Comparison of ENCODE assay signal across 11 mouse cellular contexts in the genomic region with DNA sequence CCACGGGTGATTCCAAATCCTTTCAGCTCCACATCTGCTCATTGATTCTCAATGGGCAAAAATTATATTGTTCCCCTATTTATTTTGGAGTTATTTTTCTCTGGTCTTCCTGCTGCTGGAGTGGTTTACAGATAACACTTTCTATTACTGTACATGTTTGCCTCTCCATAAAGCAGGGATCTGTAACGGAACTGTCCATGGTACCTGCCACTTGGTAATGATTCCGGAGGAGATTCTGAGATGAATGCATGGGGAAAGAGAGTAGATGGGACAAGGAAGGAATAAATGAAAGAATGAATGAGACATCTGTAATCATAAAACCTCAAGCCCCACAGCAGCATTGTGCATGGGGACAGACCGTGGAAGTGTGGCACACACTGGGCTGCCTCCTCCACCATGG.
DNase-seq lines count a peak whose midpoint lies in the region; ATAC-seq and TF ChIP-seq lines count a peak whose summit lies in the region.
"Had no signal": no experiment of that assay in that cellular context is flagged by ENCODE, and none has a peak within 500 bp of the region (broad histone marks: within the 10 kb centered on the region; RNA-seq: fewer than 3 reads in every experiment).

No protein-coding gene starts in this region.

- WGBS in kidney, postnatal 0 days: 69% methylated on average over 4 of the region's 4 CpGs
- 61% methylated on average over 4 of the region's 4 CpGs for WGBS in kidney, embryonic 16.5 days
- WGBS in embryonic facial prominence, embryonic 11.5 days: 60% methylated on average over 4 of the region's 4 CpGs
- WGBS in hindbrain, embryonic 14.5 days: 74% methylated on average over 4 of the region's 4 CpGs

- no peak for ATAC-seq in kidney, postnatal 0 days (replicated peaks; ENCODE audit: low FRiP score, low read depth)
- ATAC-seq in kidney, embryonic 16.5 days (ENCODE audit: low FRiP score, low TSS enrichment): no peak
- no peak for ATAC-seq in embryonic facial prominence, embryonic 11.5 days (replicated peaks; ENCODE audit: insufficient number of reproducible peaks, low FRiP score, low TSS enrichment, low read depth)
- ATAC-seq in hindbrain, embryonic 14.5 days (ENCODE audit: low FRiP score): no peak
- ATAC-seq: forebrain, embryonic 15.5 days had no signal

- no peak overlapping the region for H3K9ac ChIP-seq in kidney, postnatal 0 days (ENCODE audit: low read depth, low read length)
- H3K9ac ChIP-seq in kidney, embryonic 16.5 days (replicated peaks; ENCODE audit: low read length): no peak overlapping the region
- H3K9ac ChIP-seq in embryonic facial prominence, embryonic 11.5 days (replicated peaks; ENCODE audit: low read length): no peak overlapping the region
- no peak overlapping the region for H3K9ac ChIP-seq in hindbrain, embryonic 14.5 days
- H3K9ac ChIP-seq: embryonic facial prominence, embryonic 15.5 days; forebrain, embryonic 15.5 days; limb, embryonic 15.5 days had no signal

- no peaks in the 10 kb centered on the region for H3K36me3 ChIP-seq in kidney, postnatal 0 days (ENCODE audit: insufficient read depth, low read length)
- H3K36me3 ChIP-seq in kidney, embryonic 16.5 days (ENCODE audit: insufficient read depth, low read length): no peaks in the 10 kb centered on the region
- H3K36me3 ChIP-seq in embryonic facial prominence, embryonic 11.5 days (replicated peaks; ENCODE audit: control insufficient read depth, insufficient read depth, low read depth, low read length): no peaks in the 10 kb centered on the region
- H3K36me3 ChIP-seq in hindbrain, embryonic 14.5 days (replicated peaks; ENCODE audit: control insufficient read depth, insufficient read depth): no peaks in the 10 kb centered on the region
- H3K36me3 ChIP-seq: embryonic facial prominence, embryonic 15.5 days; forebrain, embryonic 15.5 days; limb, embryonic 15.5 days had no signal

- no peak overlapping the region for H3K4me3 ChIP-seq in kidney, postnatal 0 days (replicated peaks; ENCODE audit: low read depth, low read length)
- no peak overlapping the region for H3K4me3 ChIP-seq in kidney, embryonic 16.5 days (ENCODE audit: low read length)
- no peak overlapping the region for H3K4me3 ChIP-seq in embryonic facial prominence, embryonic 11.5 days (ENCODE audit: low read depth, low read length)
- H3K4me3 ChIP-seq in hindbrain, embryonic 14.5 days (replicated peaks; ENCODE audit: low read length): no peak overlapping the region
- H3K4me3 ChIP-seq: embryonic facial prominence, embryonic 15.5 days; forebrain, embryonic 15.5 days; limb, embryonic 15.5 days had no signal

- H3K4me1 ChIP-seq in kidney, postnatal 0 days (replicated peaks; ENCODE audit: insufficient read depth, low read length): no peaks in the 10 kb centered on the region
- H3K4me1 ChIP-seq in kidney, embryonic 16.5 days (ENCODE audit: insufficient read depth, low read length): no peaks in the 10 kb centered on the region
- no peaks in the 10 kb centered on the region for H3K4me1 ChIP-seq in embryonic facial prominence, embryonic 11.5 days (ENCODE audit: control insufficient read depth, insufficient read depth, low read length)
- H3K4me1 ChIP-seq in hindbrain, embryonic 14.5 days (replicated peaks; ENCODE audit: control insufficient read depth, insufficient read depth, low read length): no peaks in the 10 kb centered on the region
- H3K4me1 ChIP-seq: embryonic facial prominence, embryonic 15.5 days; forebrain, embryonic 15.5 days; limb, embryonic 15.5 days had no signal

- no peak overlapping the region for H3K4me2 ChIP-seq in kidney, postnatal 0 days (ENCODE audit: low read length)
- H3K4me2 ChIP-seq in kidney, embryonic 16.5 days (replicated peaks; ENCODE audit: low read depth, low read length): no peak overlapping the region
- no peak overlapping the region for H3K4me2 ChIP-seq in embryonic facial prominence, embryonic 11.5 days (ENCODE audit: low read depth, low read length)
- H3K4me2 ChIP-seq in hindbrain, embryonic 14.5 days (replicated peaks): no peak overlapping the region
- H3K4me2 ChIP-seq: embryonic facial prominence, embryonic 15.5 days; forebrain, embryonic 15.5 days; limb, embryonic 15.5 days had no signal

- H3K27me3 ChIP-seq in kidney, postnatal 0 days (ENCODE audit: insufficient read depth, low read length): no peaks in the 10 kb centered on the region
- no peaks in the 10 kb centered on the region for H3K27me3 ChIP-seq in kidney, embryonic 16.5 days (ENCODE audit: insufficient read depth, low read length)
- H3K27me3 ChIP-seq in embryonic facial prominence, embryonic 11.5 days (ENCODE audit: control insufficient read depth, insufficient read depth, low read length): no peaks in the 10 kb centered on the region
- no peaks in the 10 kb centered on the region for H3K27me3 ChIP-seq in hindbrain, embryonic 14.5 days (ENCODE audit: control insufficient read depth, insufficient read depth, low read length)
- H3K27me3 ChIP-seq: embryonic facial prominence, embryonic 15.5 days; forebrain, embryonic 15.5 days; limb, embryonic 15.5 days had no signal

- H3K9me3 ChIP-seq in kidney, postnatal 0 days (replicated peaks; ENCODE audit: low read length): no peaks in the 10 kb centered on the region
- no peaks in the 10 kb centered on the region for H3K9me3 ChIP-seq in kidney, embryonic 16.5 days (ENCODE audit: low read length)
- no peaks in the 10 kb centered on the region for H3K9me3 ChIP-seq in embryonic facial prominence, embryonic 11.5 days (replicated peaks; ENCODE audit: control insufficient read depth, low read length)
- no peaks in the 10 kb centered on the region for H3K9me3 ChIP-seq in hindbrain, embryonic 14.5 days (ENCODE audit: control insufficient read depth, low read length)
- H3K9me3 ChIP-seq: embryonic facial prominence, embryonic 15.5 days; forebrain, embryonic 15.5 days; limb, embryonic 15.5 days had no signal

- no peak overlapping the region for H3K27ac ChIP-seq in kidney, postnatal 0 days
- no peak overlapping the region for H3K27ac ChIP-seq in kidney, embryonic 16.5 days (ENCODE audit: low read length)
- H3K27ac ChIP-seq in embryonic facial prominence, embryonic 11.5 days (replicated peaks; ENCODE audit: low read depth, low read length): no peak overlapping the region
- H3K27ac ChIP-seq in hindbrain, embryonic 14.5 days: no peak overlapping the region
- H3K27ac ChIP-seq: embryonic facial prominence, embryonic 15.5 days; forebrain, embryonic 15.5 days; limb, embryonic 15.5 days had no signal

- no peak for TF ChIP-seq CTCF in kidney, postnatal 0 days (IDR thresholded peaks at IDR 0.05; ENCODE audit: low read depth)

- DNase-seq in kidney, postnatal 0 days (ENCODE audit: low spot score): peak; percentile 74
- peak; percentile 15 for DNase-seq in urinary bladder, postnatal 14 days (ENCODE audit: low spot score)
- DNase-seq in urinary bladder, postnatal 10 days (ENCODE audit: low spot score): no peak
- DNase-seq in embryonic facial prominence, embryonic 11.5 days (ENCODE audit: low spot score): peak; percentile 66
- no peak for DNase-seq in cerebellum, postnatal 25 days
- DNase-seq in hindbrain, embryonic 14.5 days (ENCODE audit: low spot score): no peak
- DNase-seq: cerebellum, adult 11 months had no signal

Comparison
In these comparisons a context has a peak if more than half of its experiments do, and no peak if none do; other contexts are left out.
1. DNase-seq: peak in kidney, postnatal 0 days (single experiment), urinary bladder, postnatal 14 days (single experiment) and embryonic facial prominence, embryonic 11.5 days (single experiment); none in urinary bladder, postnatal 10 days (single experiment), cerebellum, postnatal 25 days (0 of 2) and hindbrain, embryonic 14.5 days (single experiment).